Mouse (Mus musculus) C2C12 (cell line): Measurements from ENCODE around the gene Ndufaf2.

ENCODE experiments used
- CTCF ChIP-seq: IDR thresholded peaks from one replicate; pipeline ENCODE4 v1.5.1; 2011; ENCODE audit not compliant: control insufficient read depth, insufficient read depth, insufficient read length
- MYOD1 ChIP-seq: IDR thresholded peaks from one replicate; pipeline ENCODE4 v1.6.1; 2011; ENCODE audit warnings: low read depth; ENCODE audit not compliant: control insufficient read depth, insufficient read length
- MYOG ChIP-seq: IDR thresholded peaks from one replicate; pipeline ENCODE4 v1.6.1; 2011; ENCODE audit not compliant: control insufficient read depth, insufficient read length; ENCODE audit errors: extremely low read depth

- TF ChIP-seq CTCF: no peak
- TF ChIP-seq MYOD1: no peak
- TF ChIP-seq MYOG: no peak
Observed at GRCm38 (mm10) chr13:108043431-108044221, 114.8 kb downstream of the Ndufaf2 start.
